Mouse (Mus musculus) testis, postnatal 10 days (tissue): ENCODE measurements around the gene Gm21866.
"Not testable (repeated sequence)": the region's sequence is repeated elsewhere in the genome, so short reads cannot be mapped to it uniquely, and the experiment has no call there.

Experiments used
- DNase-seq: peaks from one replicate; pipeline ENCODE4 v3.0.0; 2021; ENCODE audit warnings: low spot score

Gm21866 gene

GRCm38 (mm10) chrY:13465479-13465878 is at the start of gene Gm21866:
Gene Gm21866 (minus strand): TSS chrY:13465579.
- DNase-seq, result not testable (repeated sequence)

- DNase-seq, result not testable (repeated sequence)
These were observed 28.3 kb upstream of the Gm21866 start, which contains the start of gene Gm20773 for GRCm38 (mm10) chrY:13493726-13494125. Gene Gm20773 (plus strand): TSS chrY:13494026.
